Mouse (Mus musculus) kidney, embryonic 14.5 days (tissue): ENCODE results near the gene Osgep. TPM values are rescaled to one million over a fixed set of nuclear protein-coding genes. Genes with fewer than 3 reads are reported as not detected.
"Not testable (repeated sequence)": the region's sequence is repeated elsewhere in the genome, so short reads cannot be mapped to it uniquely, and the experiment has no call there.

Source experiments
- ATAC-seq: fragments of 200-750 bp; cut with Nextera tagmentation; 2 replicates; pipeline ENCODE4 v1.8.0; 2017; ENCODE audit warnings: moderate number of reproducible peaks, mild to moderate bottlenecking, moderate TSS enrichment, moderate library complexity; ENCODE audit not compliant: low FRiP score, low TSS enrichment
- H3K27ac ChIP-seq: fragments of 300-500 bp; sonication (generic); 2 replicates; pipeline ENCODE4 v1.5.1; 2014; ENCODE audit warnings: low read depth, mild to moderate bottlenecking, low read length, moderate library complexity, mixed read lengths
- H3K27me3 ChIP-seq: fragments of 300-500 bp; sonication (generic); 2 replicates; pipeline ENCODE4 v1.6.1; 2014; ENCODE audit warnings: mild to moderate bottlenecking, low read length; ENCODE audit not compliant: control insufficient read depth, insufficient read depth
- H3K36me3 ChIP-seq: fragments of 300-500 bp; sonication (generic); 2 replicates; pipeline ENCODE4 v1.6.1; 2014; ENCODE audit warnings: low read length, mixed read lengths; ENCODE audit not compliant: control insufficient read depth, insufficient read depth
- H3K4me1 ChIP-seq: fragments of 300-500 bp; sonication (generic); 2 replicates; pipeline ENCODE4 v1.6.1; 2014; ENCODE audit warnings: low read length, mixed read lengths; ENCODE audit not compliant: control insufficient read depth, insufficient read depth
- H3K4me2 ChIP-seq: fragments of 300-500 bp; sonication (generic); replicated peaks from 2 replicates; pipeline ENCODE4 v1.6.1; 2014; ENCODE audit warnings: low read depth, mild to moderate bottlenecking, low read length
- H3K4me3 ChIP-seq: fragments of 300-500 bp; sonication (generic); 2 replicates; pipeline ENCODE4 v1.5.1; 2014; ENCODE audit warnings: mild to moderate bottlenecking, low read length
- H3K9ac ChIP-seq: fragments of 300-500 bp; sonication (generic); 2 replicates; pipeline ENCODE4 v1.6.1; 2014; ENCODE audit warnings: low read depth, mild to moderate bottlenecking, low read length, moderate library complexity
- H3K9me3 ChIP-seq: fragments of 300-500 bp; sonication (generic); 2 replicates; pipeline ENCODE4 v1.6.1; 2016; ENCODE audit warnings: low read length; ENCODE audit not compliant: control insufficient read depth
- WGBS: fragments of 180-500 bp; shearing (Covaris S2); extraction: QIAGEN DNeasy Blood & Tissue Kit; methylation state at CpG from one replicate; pipeline ENCODE4 v1.1.7; 2014; 5-methylcytosine and 5-hydroxymethylcytosine counted together
- polyA plus RNA-seq: library from polyadenylated mRNA; unstranded; fragments of >200 nt; fragmentation: Nextera tagmentation; extraction: Ambion mirVana; gene quantifications from 2 replicates; pipeline ENCODE4 v1.2.1, GENCODE M21; 2014

The Osgep gene
- polyA plus RNA-seq = 168 and 198 TPM in 2 replicates

DNA sequence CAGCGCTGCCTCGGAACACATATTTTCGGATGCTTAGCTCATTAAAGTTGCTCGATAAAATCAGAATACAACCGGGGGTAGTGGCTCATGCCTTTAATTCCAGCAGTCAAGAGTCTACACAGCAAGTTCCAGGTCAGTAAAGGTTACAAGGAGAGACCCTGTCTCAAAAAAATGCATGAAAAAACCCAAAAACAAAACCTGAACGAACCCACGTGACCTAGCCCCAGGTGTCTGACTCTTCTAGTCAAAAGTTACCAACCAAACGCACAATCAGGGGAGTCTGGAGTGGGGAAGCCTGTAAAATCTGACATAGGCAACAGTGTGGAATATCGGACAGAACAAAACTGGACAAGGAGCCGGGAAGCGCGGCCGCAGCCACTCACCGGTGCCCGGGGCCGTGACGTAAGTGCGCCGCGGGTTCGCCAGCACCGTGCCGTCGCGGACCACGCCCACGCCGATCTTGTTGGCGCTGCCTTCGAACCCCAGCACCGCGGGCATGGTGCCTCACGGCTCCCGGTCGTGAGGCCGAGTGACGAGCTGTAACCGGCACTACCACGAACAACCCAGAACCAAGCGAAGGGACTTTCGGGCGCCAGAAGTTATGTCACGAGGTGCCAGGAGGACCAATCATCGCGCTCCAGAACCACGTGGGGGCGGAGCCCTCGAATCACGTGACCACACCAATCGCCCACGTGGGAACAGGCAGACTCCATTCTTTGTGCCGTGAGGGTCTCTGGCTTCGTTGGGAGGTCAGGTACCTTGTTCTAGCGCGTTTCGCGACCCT, at the start of gene Osgep, which contains the start of gene Apex1:
Gene Osgep (minus strand): TSS at position 613 of the 784 bp plus-strand sequence.
Gene Apex1 (plus strand): TSS at position 688 of the 784 bp plus-strand sequence.
- H3K4me3 ChIP-seq = peak within 1 kb of the TSS; percentile 90
- peaks cover 39% of the 10 kb centered on the region for H3K36me3 ChIP-seq
- ATAC-seq = peak; percentile 96
- under 1% methylated on average over 57 of the region's 57 CpGs for WGBS
- H3K9ac ChIP-seq = peak within 1 kb of the TSS; percentile 92
- peak within 1 kb of the TSS; percentile 94 for H3K27ac ChIP-seq
- H3K4me2 ChIP-seq = peak within 1 kb of the TSS; percentile 71
- no peaks in the 10 kb centered on the region for H3K9me3 ChIP-seq
- peaks cover 11% of the 10 kb centered on the region for H3K4me1 ChIP-seq
- H3K27me3 ChIP-seq = no peaks in the 10 kb centered on the region

DNA sequence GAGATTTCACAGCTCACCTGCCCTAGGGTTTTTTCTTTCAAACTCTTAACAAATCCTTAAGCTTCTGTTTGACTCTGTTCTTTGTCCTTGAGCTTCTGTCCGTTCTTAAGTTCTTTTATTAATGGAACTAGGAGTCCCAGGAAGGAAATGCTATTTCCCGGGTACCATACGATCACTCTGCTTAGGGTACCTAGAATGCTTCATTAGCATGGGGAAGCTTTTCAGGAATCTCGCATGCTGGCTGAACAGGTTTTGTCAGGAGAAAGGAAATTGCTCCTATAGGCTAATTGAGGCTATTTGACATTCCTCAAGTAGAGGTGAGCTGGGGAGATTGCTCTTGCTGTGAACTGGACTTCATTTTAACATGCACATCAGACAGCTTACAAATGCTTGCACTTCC, 49.0 kb upstream of the Osgep start:
- Histone ChIP-seq H3K36me3 (no peaks in the 10 kb centered on the region), H3K4me2 (no peak overlapping the region), H3K9ac (no peak overlapping the region), H3K9me3 (no peaks in the 10 kb centered on the region), H3K27ac (no peak overlapping the region), H3K4me3 (no peak overlapping the region), H3K4me1 (0 out of 2 replicates have a peak, but pooled peaks cover 3% of the 10 kb centered on the region), H3K27me3 (no peaks in the 10 kb centered on the region)
- WGBS = 28% methylated on average over 4 of the region's 4 CpGs
- ATAC-seq = no peak

DNA sequence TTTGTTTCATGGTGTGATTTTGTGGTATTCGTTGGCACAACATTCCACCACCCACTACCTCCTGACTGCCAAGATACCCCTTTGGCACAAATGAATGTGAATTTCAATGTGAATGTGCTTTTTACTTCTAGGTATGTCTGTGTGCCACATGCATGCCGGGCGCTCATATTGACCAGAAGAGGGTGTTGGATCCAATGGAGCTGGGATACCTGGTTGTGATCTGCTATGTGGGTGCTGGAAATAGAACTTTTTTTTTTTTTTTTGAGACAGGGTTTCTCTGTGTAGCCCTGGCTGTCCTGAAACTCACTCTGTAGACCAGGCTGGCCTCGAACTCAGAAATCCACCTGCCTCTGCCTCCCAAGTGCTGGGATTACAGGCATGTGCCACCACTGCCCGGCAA, 48.4 kb upstream of the Osgep start:
- 84% methylated on average over 5 of the region's 5 CpGs for WGBS
- not testable (repeated sequence) for ATAC-seq, H3K4me3 ChIP-seq, H3K4me2 ChIP-seq, H3K27me3 ChIP-seq, H3K9me3 ChIP-seq, H3K9ac ChIP-seq, H3K4me1 ChIP-seq, H3K36me3 ChIP-seq, H3K27ac ChIP-seq

DNA sequence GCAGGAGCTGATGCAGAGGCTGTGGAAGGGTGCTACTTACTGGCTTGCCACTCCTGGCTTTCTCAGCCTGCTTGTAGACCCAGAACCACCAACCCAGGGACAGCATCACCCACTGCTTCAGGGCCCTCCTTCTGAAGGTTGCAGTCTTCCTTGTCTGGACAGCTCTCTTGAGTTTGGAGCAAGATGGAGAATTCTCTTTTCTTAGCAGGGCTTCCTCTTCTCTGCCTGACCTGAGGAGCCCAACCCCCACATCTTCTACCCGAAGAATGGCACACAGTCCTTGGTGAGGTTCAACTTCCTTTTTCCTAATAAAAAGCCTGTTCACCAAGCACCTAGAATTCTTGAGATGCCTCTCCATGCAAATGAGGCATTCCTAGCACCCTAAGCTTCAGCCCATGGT, 46.1 kb upstream of the Osgep start:
- Histone ChIP-seq H3K27ac (no peak overlapping the region), H3K36me3 (no peaks in the 10 kb centered on the region), H3K9me3 (no peaks in the 10 kb centered on the region), H3K9ac (no peak overlapping the region), H3K4me3 (no peak overlapping the region), H3K27me3 (no peaks in the 10 kb centered on the region), H3K4me1 (0 out of 2 replicates have a peak, but pooled peaks cover 3% of the 10 kb centered on the region), H3K4me2 (no peak overlapping the region)
- WGBS = 56% methylated on average over 1 of the region's 1 CpGs
- no peak for ATAC-seq

DNA sequence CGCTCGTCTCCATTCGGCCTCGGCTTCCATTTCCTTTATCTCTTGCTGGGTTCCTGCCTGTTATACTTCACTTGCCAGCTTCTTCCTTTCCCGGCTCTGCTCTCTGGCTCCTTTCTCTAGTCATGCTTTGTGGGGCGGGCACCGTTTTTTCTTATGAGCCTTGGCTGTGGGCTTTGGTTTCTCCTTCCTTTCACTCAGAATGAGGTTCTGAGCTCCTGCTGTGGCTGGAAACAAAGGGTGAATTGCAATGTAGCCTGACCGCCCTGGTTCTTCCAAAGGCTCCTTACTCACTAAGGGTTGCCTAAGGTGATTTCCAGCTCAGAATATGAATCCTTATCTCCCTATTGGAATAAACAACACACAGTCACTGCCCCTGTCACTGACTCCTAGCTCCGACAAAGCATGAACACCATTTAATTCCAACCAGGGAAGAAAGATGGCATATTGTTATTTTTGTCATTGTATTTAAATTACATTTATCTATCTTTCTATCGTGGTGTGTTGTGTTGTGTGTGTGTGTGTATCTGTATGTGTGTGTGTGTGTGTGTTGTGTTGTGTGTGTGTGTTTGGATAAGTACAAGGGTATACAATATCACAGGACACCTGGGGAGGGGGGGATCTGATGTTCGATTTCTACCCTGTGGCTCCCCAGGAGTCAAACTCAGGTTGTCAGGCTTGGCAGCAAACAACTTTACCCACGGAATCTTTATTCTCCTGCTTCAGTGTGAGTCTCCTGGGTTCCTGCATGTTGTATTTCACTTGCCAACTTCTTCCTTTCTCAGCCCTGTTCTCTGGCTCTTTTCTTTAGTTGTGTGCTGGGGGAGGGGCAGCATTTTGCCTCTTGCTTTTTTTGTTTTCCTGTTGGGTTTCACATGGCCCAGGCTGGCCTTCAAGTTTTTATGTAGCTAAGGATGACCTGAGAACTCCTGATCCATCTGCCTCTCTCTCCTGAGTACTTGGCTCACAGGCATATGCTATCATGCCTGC, 45.2 kb upstream of the Osgep start:
- WGBS = 37% methylated on average over 12 of the region's 12 CpGs
- H3K4me2 ChIP-seq = no peak overlapping the region

DNA sequence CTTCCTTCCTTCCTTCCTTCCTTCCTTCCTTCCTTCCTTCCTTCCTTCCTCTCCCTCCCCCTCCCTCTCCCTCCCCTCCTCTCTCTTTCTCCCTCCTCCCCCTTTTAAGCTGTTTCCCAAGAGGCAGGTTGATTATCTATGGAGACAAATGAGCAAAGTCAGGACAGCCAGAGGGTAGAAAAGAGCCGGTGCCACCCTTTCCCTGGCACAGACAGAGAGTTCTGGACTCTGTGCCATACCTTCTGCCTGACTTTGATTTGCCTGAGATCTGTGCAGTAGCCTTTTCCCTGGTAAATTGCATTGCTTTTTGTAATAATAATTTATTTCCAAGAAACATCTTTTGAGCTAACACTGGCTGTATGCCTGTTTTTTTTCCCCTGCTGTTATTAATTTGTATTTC, 44.3 kb upstream of the Osgep start:
- WGBS = 6% methylated on average over 1 of the region's 1 CpGs

More for the DNA sequence above, 45.2 kb upstream of the Osgep start:
- no peaks in the 10 kb centered on the region for H3K36me3 ChIP-seq
- no peaks in the 10 kb centered on the region for H3K27me3 ChIP-seq
- ATAC-seq = no peak
- no peak overlapping the region for H3K27ac ChIP-seq
- H3K4me1 ChIP-seq = 0 out of 2 replicates have a peak, but pooled peaks cover 3% of the 10 kb centered on the region
- no peak overlapping the region for H3K9ac ChIP-seq
- no peaks in the 10 kb centered on the region for H3K9me3 ChIP-seq
- H3K4me3 ChIP-seq = no peak overlapping the region

DNA sequence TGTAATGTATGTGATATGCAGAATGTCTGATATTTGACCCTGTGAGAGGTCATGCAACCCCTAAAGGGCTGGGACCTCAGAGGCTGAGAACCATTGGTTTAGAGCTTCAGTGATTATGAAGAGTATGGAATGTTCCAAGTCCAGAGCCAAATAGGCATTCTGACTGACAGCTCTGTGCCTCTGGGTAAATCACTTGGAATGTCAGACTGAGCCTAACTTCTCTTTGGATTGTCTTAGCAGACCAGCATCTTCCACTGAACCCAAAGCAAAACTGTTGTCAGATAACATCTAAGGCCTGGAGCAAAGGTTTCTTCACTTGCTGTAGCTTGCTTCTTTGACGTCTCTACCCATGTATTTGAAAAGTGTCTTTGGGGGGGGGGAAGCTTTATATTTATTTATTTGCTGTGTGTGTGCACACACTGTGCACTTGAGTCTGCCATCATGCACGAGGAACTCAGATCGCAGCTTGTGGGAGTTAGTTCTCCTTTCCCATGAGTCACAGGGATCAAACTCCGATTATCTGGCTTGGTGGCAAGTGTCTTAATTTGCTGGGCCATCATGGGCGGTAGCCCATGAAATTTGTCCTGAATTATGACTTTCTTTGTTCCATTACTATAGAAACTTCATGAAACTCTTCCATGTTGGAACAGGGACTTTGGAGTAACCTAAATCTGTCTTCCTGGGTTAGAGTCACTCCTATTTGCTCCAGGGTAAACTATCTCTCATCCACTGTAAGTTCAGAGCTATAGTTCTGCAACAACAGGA, 43.7 kb upstream of the Osgep start:
- H3K36me3 ChIP-seq = no peaks in the 10 kb centered on the region
- H3K27ac ChIP-seq = no peak overlapping the region
- H3K4me1 ChIP-seq = 0 out of 2 replicates have a peak, but pooled peaks cover 3% of the 10 kb centered on the region
- H3K4me2 ChIP-seq = no peak overlapping the region
- WGBS = 67% methylated on average over 5 of the region's 5 CpGs
- ATAC-seq = no peak
- no peak overlapping the region for H3K4me3 ChIP-seq
- H3K27me3 ChIP-seq = no peaks in the 10 kb centered on the region
- H3K9me3 ChIP-seq = no peaks in the 10 kb centered on the region
- no peak overlapping the region for H3K9ac ChIP-seq

More for the DNA sequence above, 44.3 kb upstream of the Osgep start:
- Histone ChIP-seq H3K4me2 (no peak overlapping the region), H3K9me3 (no peaks in the 10 kb centered on the region), H3K27me3 (no peaks in the 10 kb centered on the region), H3K4me1 (0 out of 2 replicates have a peak, but pooled peaks cover 3% of the 10 kb centered on the region), H3K9ac (no peak overlapping the region), H3K4me3 (no peak overlapping the region), H3K36me3 (no peaks in the 10 kb centered on the region), H3K27ac (no peak overlapping the region)
- no peak for ATAC-seq

DNA sequence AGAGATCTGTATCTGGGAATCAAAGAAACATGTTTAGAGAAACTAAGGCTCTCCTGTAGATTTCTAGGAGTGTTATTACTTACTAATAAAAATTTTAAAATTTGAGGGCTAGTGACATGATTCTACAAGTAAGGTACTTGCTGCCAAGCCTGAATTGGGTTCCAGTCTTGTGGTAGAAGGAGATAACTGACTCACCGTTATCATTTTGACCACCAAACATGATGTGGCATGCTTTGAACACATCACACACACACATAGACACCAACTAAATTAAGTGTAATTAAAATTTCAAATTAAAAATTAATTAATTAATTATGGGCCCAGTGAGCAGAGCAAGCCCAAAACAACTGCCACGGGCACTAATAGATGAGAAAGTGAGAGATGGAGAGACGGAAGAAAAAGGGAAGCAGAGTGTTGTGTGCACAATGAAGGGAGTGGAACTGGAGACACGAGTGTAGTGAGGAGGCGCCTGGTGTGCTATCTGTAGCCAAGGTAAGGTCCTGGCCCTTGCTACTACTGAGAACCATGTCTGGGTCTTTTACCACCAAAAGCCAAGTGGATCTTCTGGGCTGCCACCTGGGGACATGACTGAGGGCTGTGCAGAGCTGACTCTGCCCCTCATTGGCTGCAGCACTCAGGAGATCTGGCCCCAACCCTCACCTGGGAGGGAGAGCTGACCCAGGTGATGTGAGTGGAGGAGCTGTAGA, 33.7 kb upstream of the Osgep start:
- not testable (repeated sequence) for H3K27me3 ChIP-seq, H3K9ac ChIP-seq, H3K4me1 ChIP-seq, H3K27ac ChIP-seq, H3K36me3 ChIP-seq, H3K4me3 ChIP-seq, H3K4me2 ChIP-seq, H3K9me3 ChIP-seq, ATAC-seq
- whole genome bisulfite sequencing = 94% methylated on average over 5 of the region's 5 CpGs
